Mouse (Mus musculus) hindbrain, embryonic 11.5 days (tissue): ENCODE data around the gene Gata3. TPM values are rescaled to one million over a fixed set of nuclear protein-coding genes. Genes with fewer than 3 reads are reported as not detected.

Experiments used
- ATAC-seq: fragments of 200-750 bp; cut with Nextera tagmentation; 2 replicates; pipeline ENCODE4 v1.8.0; 2017; ENCODE audit warnings: mild to moderate bottlenecking, moderate TSS enrichment, moderate library complexity; ENCODE audit not compliant: low FRiP score
- DNase-seq: peaks from one replicate; pipeline ENCODE4 v3.0.0-alpha.2; 2015; ENCODE audit warnings: low spot score
- H3K27ac ChIP-seq: fragments of 300-500 bp; sonication (generic); 2 replicates; pipeline ENCODE4 v1.5.1; 2014; ENCODE audit warnings: mild to moderate bottlenecking, low read depth, low read length
- H3K27me3 ChIP-seq: fragments of 300-500 bp; sonication (generic); 2 replicates; pipeline ENCODE4 v1.6.1; 2014; ENCODE audit warnings: mild to moderate bottlenecking, low read length, moderate library complexity, mixed read lengths; ENCODE audit not compliant: control insufficient read depth, insufficient read depth
- H3K36me3 ChIP-seq: fragments of 300-500 bp; sonication (generic); 2 replicates; pipeline ENCODE4 v1.6.1; 2014; ENCODE audit warnings: mild to moderate bottlenecking, low read length, moderate library complexity, mixed read lengths; ENCODE audit not compliant: control insufficient read depth, insufficient read depth
- H3K4me1 ChIP-seq: fragments of 300-500 bp; sonication (generic); replicated peaks from 2 replicates; pipeline ENCODE4 v1.6.1; 2014; ENCODE audit warnings: low read length, mixed read lengths; ENCODE audit not compliant: control insufficient read depth, insufficient read depth
- H3K4me2 ChIP-seq: fragments of 300-500 bp; sonication (generic); replicated peaks from 2 replicates; pipeline ENCODE4 v1.6.1; 2014; ENCODE audit warnings: mild to moderate bottlenecking, low read depth, low read length
- H3K4me3 ChIP-seq: fragments of 300-500 bp; sonication (generic); 2 replicates; pipeline ENCODE4 v1.5.1; 2014; ENCODE audit warnings: low read depth, low read length
- H3K9ac ChIP-seq: fragments of 300-500 bp; sonication (generic); 2 replicates; pipeline ENCODE4 v1.6.1; 2014; ENCODE audit warnings: low read depth, low read length
- H3K9me3 ChIP-seq: fragments of 300-500 bp; sonication (generic); 2 replicates; pipeline ENCODE4 v1.6.1; 2016; ENCODE audit warnings: low read length; ENCODE audit not compliant: control insufficient read depth
- WGBS: fragments of 180-500 bp; shearing (Covaris S2); extraction: QIAGEN DNeasy Blood & Tissue Kit; methylation state at CpG from one replicate; pipeline ENCODE4 v1.1.7; 2014; 5-methylcytosine and 5-hydroxymethylcytosine counted together
- polyA plus RNA-seq: library from polyadenylated mRNA; unstranded; fragments of >200 nt; fragmentation: Nextera tagmentation; extraction: Ambion mirVana; gene quantifications from 2 replicates; pipeline ENCODE4 v1.2.1, GENCODE M21; 2014

The Gata3 gene
- polyA plus RNA-seq, 1 experiment from 2014 or later, result 22.9 TPM

DNA sequence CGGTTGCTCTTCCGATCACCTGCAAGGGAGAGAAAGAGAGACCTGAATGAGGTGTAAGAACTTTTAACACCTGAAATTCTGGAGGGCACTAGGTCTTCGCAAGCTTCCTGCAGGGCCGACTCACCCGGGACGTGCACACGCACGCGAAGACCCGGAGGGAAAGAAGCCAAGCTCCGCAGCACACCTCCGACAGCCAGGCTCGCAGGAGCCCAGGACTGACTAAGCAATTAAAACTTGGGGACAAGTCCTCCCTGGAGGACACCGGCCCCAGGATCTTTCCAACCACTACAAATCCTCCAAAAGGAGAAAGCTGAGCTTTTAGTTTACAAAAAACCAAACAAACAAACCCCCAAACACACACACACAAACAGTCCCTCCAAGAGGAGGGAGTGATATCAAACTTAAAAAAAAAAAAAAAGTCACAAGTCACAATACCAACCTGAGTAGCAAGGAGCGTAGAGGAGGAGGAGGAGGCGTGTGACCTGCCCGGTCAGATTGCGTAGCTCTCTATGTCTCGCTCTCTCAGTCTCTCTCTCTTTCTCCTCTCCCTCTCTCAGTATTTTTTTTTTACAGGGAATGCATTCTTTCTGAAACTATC lies 11.8 kb downstream of the Gata3 start:
- peak overlapping the region; percentile 43 for H3K4me3 ChIP-seq
- no peaks in the 10 kb centered on the region for H3K36me3 ChIP-seq
- H3K27me3 ChIP-seq, result peaks cover 85% of the 10 kb centered on the region
- no peak overlapping the region for H3K9ac ChIP-seq
- DNase-seq (peak; percentile 57), ATAC-seq (no peak)
- H3K4me1 ChIP-seq, result peaks cover 8% of the 10 kb centered on the region
- no peak overlapping the region for H3K27ac ChIP-seq
- 1% methylated on average over 19 of the region's 19 CpGs for whole genome bisulfite sequencing
- no peaks in the 10 kb centered on the region for H3K9me3 ChIP-seq
- peak overlapping the region; percentile 93 for H3K4me2 ChIP-seq

DNA sequence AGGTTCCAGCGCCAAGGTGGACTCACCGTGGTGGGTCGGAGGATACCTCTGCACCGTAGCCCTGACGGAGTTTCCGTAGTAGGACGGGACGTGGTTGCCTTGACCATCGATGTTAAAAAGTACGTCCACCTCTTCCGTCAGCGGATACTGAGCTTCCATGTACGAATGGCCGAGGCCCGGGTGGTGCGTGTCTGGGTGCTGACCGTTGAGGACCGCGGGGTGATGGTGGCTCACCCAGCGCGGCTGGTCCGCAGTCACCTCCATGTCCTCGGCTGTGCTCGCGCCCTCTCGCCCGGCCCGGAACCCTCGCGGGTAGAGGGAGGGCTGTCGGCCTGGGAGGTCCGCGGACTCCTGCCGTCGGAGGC lies 12.5 kb downstream of the Gata3 start:
- H3K27me3 ChIP-seq, result peaks cover 84% of the 10 kb centered on the region
- H3K9me3 ChIP-seq, result no peaks in the 10 kb centered on the region
- H3K4me2 ChIP-seq, result peak overlapping the region; percentile 1; the same call in 1 of the 2 replicates
- DNase-seq (peak; percentile 68), ATAC-seq (no peak)
- H3K27ac ChIP-seq, result peak overlapping the region; percentile 20; the same call in 1 of the 2 replicates
- H3K36me3 ChIP-seq, result no peaks in the 10 kb centered on the region
- under 1% methylated on average over 35 of the region's 35 CpGs for WGBS
- no peak overlapping the region for H3K9ac ChIP-seq
- peak overlapping the region; percentile 43 for H3K4me3 ChIP-seq
- H3K4me1 ChIP-seq, result peaks cover 2% of the 10 kb centered on the region

- H3K27ac ChIP-seq, result no peak overlapping the region
- peaks cover 2% of the 10 kb centered on the region; the same call in 1 of the 2 replicates for H3K4me1 ChIP-seq
- H3K36me3 ChIP-seq, result no peaks in the 10 kb centered on the region
- H3K27me3 ChIP-seq, result peaks cover 79% of the 10 kb centered on the region
- DNase-seq, result peak; percentile 62
- H3K9me3 ChIP-seq, result no peaks in the 10 kb centered on the region
- peak overlapping the region; percentile 16; the same call in 1 of the 2 replicates for H3K9ac ChIP-seq
- ATAC-seq, result no peak
- H3K4me3 ChIP-seq, result peak overlapping the region; percentile 43
- peak overlapping the region; percentile 19 for H3K4me2 ChIP-seq
- WGBS, result 1% methylated on average over 31 of the region's 31 CpGs
These were observed 13.1 kb downstream of the Gata3 start for GRCm38 (mm10) chr2:9876621-9877325.

DNA sequence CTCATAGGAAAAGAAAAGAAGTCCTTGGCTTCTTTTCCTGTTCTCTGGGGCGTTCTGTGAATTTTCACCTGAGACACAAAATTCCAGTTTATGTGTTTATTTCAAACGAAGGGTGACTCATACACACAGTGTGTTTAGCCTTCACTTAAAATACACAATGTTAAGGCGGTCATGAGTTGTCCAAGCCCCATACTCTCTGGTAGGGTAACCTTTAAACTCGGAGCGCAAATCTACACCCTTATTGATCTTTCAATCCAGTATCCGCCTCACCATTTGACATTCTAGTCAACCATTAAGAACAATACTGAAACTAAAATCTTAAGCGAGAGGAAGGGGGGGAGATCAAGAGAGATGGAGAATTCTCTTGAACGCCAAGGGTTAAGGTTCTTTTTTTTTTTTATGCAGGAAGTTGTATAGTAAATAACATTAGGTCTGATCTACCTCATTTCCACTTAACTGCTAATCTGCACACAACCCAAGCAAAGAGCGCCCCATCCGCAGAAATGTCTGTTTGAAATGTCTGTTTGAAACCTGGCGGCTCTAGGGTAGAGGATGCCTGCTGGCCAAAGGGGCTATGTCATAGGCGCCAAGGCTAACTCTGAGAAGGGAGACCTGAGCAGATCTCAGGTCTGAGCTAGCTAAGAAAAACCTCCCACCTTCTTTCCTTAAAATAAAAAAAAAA lies 14.0 kb downstream of the Gata3 start:
- Histone ChIP-seq H3K4me1 (peaks cover 2% of the 10 kb centered on the region; the same call in 1 of the 2 replicates), H3K27me3 (peaks cover 73% of the 10 kb centered on the region), H3K27ac (no peak overlapping the region), H3K4me2 (no peak overlapping the region; the same call in 1 of the 2 replicates), H3K36me3 (no peaks in the 10 kb centered on the region), H3K9me3 (no peaks in the 10 kb centered on the region), H3K9ac (no peak overlapping the region), H3K4me3 (peak overlapping the region; percentile 43; the same call in 1 of the 2 replicates)
- DNase-seq (peak; percentile 48), ATAC-seq (no peak)
- WGBS, result 3% methylated on average over 12 of the region's 12 CpGs

- Histone ChIP-seq H3K27ac (no peak overlapping the region), H3K4me3 (peak overlapping the region; percentile 21), H3K27me3 (peaks cover 69% of the 10 kb centered on the region), H3K36me3 (no peaks in the 10 kb centered on the region), H3K9me3 (no peaks in the 10 kb centered on the region), H3K4me2 (peak overlapping the region; percentile 23; the same call in 1 of the 2 replicates), H3K4me1 (peaks cover 2% of the 10 kb centered on the region; the same call in 1 of the 2 replicates), H3K9ac (no peak overlapping the region)
- no peak for ATAC-seq
- under 1% methylated on average over 4 of the region's 4 CpGs for WGBS
- DNase-seq, result peak; percentile 51
These were observed 14.6 kb downstream of the Gata3 start for GRCm38 (mm10) chr2:9875220-9875619.

DNA sequence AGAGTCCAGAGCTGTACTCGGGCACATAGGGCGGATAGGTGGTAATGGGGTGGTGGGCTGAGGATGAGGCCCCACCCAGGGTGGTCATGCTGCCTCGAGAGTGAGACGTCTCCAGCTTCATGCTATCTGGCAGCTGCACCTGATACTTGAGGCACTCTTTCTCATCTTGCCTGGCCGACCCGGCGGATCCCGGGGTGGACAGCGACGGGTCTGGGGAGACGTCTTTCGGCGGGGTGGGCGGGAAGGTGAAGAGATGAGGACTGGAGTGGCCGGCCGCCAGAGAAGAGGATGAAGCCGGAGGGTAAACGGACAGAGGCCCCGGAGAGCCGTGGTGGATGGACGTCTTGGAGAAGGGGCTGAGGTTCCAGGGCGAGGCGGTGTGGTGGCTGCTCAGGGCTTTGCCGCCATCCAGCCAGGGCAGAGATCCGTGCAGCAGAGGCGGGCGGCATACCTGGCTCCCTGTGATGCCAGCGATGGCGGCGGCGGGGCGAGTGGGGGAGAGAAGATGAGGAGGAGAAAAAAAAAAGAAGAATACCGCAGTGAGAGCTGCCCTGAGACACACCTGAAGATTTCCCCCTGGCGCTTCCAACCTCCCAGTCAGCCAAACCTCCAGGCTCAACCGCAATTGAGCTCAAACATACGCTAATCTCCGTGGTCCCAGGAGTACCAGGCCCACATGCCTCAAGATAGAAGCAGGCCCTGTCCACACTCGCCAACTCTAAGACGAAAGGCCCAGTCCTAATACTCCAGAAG lies 15.2 kb downstream of the Gata3 start:
- DNase-seq (no peak), ATAC-seq (no peak)
- Histone ChIP-seq H3K4me3 (peak overlapping the region; percentile 21), H3K4me1 (peaks cover 2% of the 10 kb centered on the region; the same call in 1 of the 2 replicates), H3K36me3 (no peaks in the 10 kb centered on the region), H3K4me2 (peak overlapping the region; percentile 23; the same call in 1 of the 2 replicates), H3K9ac (0 out of 2 replicates have a peak overlapping the region, but pooled peaks have one; percentile 7), H3K27ac (no peak overlapping the region), H3K27me3 (peaks cover 67% of the 10 kb centered on the region), H3K9me3 (no peaks in the 10 kb centered on the region)
- 3% methylated on average over 39 of the region's 39 CpGs for WGBS

- no peaks in the 10 kb centered on the region for H3K36me3 ChIP-seq
- no peak overlapping the region for H3K27ac ChIP-seq
- H3K27me3 ChIP-seq, result peaks cover 64% of the 10 kb centered on the region
- H3K4me2 ChIP-seq, result no peak overlapping the region
- no peak for ATAC-seq
- peak; percentile 31 for DNase-seq
- H3K4me1 ChIP-seq, result peaks cover 2% of the 10 kb centered on the region; the same call in 1 of the 2 replicates
- H3K9ac ChIP-seq, result no peak overlapping the region
- 2% methylated on average over 2 of the region's 2 CpGs for WGBS
- no peaks in the 10 kb centered on the region for H3K9me3 ChIP-seq
- peak overlapping the region; percentile 19; the same call in 1 of the 2 replicates for H3K4me3 ChIP-seq
These were observed 16.1 kb downstream of the Gata3 start for GRCm38 (mm10) chr2:9873757-9874156.

DNA sequence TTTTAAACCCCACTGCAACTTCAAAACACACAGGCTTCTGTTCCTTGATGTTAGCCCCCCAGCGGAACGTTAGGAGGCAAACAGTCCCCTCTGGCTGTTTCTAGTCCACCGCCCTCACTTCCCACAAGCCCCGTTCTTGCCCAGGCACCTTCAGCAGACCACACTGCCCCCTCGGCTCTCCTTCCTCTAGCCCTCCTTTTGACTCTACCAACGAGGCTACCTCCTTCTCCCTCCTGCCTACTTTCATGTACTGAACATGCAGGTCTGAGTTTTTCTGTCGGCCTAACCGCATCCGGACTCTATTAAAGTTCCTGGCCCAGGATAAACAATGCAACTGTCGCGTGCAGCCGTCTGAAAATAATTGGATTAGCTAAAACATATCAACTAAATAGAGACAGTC lies 17.2 kb downstream of the Gata3 start:
- under 1% methylated on average over 12 of the region's 12 CpGs for WGBS
- peaks cover 53% of the 10 kb centered on the region for H3K27me3 ChIP-seq
- H3K4me3 ChIP-seq, result no peak overlapping the region
- no peak overlapping the region for H3K9ac ChIP-seq
- H3K4me2 ChIP-seq, result peak overlapping the region; percentile 6
- ATAC-seq (no peak), DNase-seq (peak; percentile 56)
- no peak overlapping the region for H3K27ac ChIP-seq
- H3K4me1 ChIP-seq, result 0 out of 2 replicates have a peak, but pooled peaks cover 2% of the 10 kb centered on the region
- H3K36me3 ChIP-seq, result no peaks in the 10 kb centered on the region
- no peaks in the 10 kb centered on the region for H3K9me3 ChIP-seq
